Mouse (Mus musculus) retina, postnatal 7 days (tissue): ENCODE measurements around the gene Gm10282.

Experiments
- DNase-seq: peaks from one replicate; pipeline ENCODE4 v3.0.0-alpha.2; 2012; ENCODE audit warnings: low read depth, low spot score

The Gm10282 gene

GRCm38 (mm10) chr8:72298928-72299327, 6.1 kb downstream of the Gm10282 start:
- DNase-seq: no peak

- no peak for DNase-seq
These were observed 8.5 kb downstream of the Gm10282 start for GRCm38 (mm10) chr8:72296561-72296960.

GRCm38 (mm10) chr8:72295679-72296078, 9.4 kb downstream of the Gm10282 start:
- DNase-seq: no peak

GRCm38 (mm10) chr8:72295125-72295524, 9.9 kb downstream of the Gm10282 start:
- DNase-seq: no peak

- no peak for DNase-seq
These were observed 11.8 kb downstream of the Gm10282 start for GRCm38 (mm10) chr8:72293309-72293708.

GRCm38 (mm10) chr8:72291104-72291503, 14.0 kb downstream of the Gm10282 start:
- DNase-seq: no peak

- no peak for DNase-seq
These were observed 16.0 kb downstream of the Gm10282 start for GRCm38 (mm10) chr8:72289051-72289450.

- DNase-seq: no peak
These were observed 19.8 kb downstream of the Gm10282 start for GRCm38 (mm10) chr8:72285285-72285684.

- DNase-seq: no peak
These were observed 23.4 kb downstream of the Gm10282 start for GRCm38 (mm10) chr8:72281634-72282033.

- no peak for DNase-seq
These were observed 25.9 kb downstream of the Gm10282 start for GRCm38 (mm10) chr8:72279151-72279550.

GRCm38 (mm10) chr8:72277244-72277643, 27.8 kb downstream of the Gm10282 start:
- no peak for DNase-seq

GRCm38 (mm10) chr8:72273807-72274206, 31.3 kb downstream of the Gm10282 start:
- DNase-seq: no peak

- DNase-seq: no peak
These were observed 31.8 kb downstream of the Gm10282 start for GRCm38 (mm10) chr8:72273111-72273770.

GRCm38 (mm10) chr8:72272361-72272760, 32.7 kb downstream of the Gm10282 start:
- no peak for DNase-seq

- DNase-seq: no peak
These were observed 33.4 kb downstream of the Gm10282 start for GRCm38 (mm10) chr8:72271691-72272090.

- no peak for DNase-seq
These were observed 33.9 kb downstream of the Gm10282 start for GRCm38 (mm10) chr8:72271051-72271660.

- DNase-seq: no peak
These were observed 34.5 kb downstream of the Gm10282 start for GRCm38 (mm10) chr8:72270606-72271005.

GRCm38 (mm10) chr8:72268356-72268755, 36.7 kb downstream of the Gm10282 start:
- DNase-seq: no peak

GRCm38 (mm10) chr8:72267106-72267505, 38.0 kb downstream of the Gm10282 start:
- DNase-seq: no peak

- no peak for DNase-seq
These were observed 38.4 kb downstream of the Gm10282 start for GRCm38 (mm10) chr8:72266671-72267070.

GRCm38 (mm10) chr8:72265342-72265741, 39.7 kb downstream of the Gm10282 start:
- DNase-seq: no peak

GRCm38 (mm10) chr8:72263451-72263850, 41.6 kb downstream of the Gm10282 start:
- no peak for DNase-seq

- DNase-seq: no peak
These were observed 42.3 kb downstream of the Gm10282 start for GRCm38 (mm10) chr8:72262756-72263155.
